Mouse (Mus musculus) neutrophil, adult 5-6 weeks (primary cell): ENCODE measurements around the gene Picalm. TPM values are rescaled to one million over a fixed set of nuclear protein-coding genes. Genes with fewer than 3 reads are reported as not detected.
"Not testable (repeated sequence)": the region's sequence is repeated elsewhere in the genome, so short reads cannot be mapped to it uniquely, and the experiment has no call there.

Experiments
- ATAC-seq: fragments of 151-379, 151-347 bp; 2 replicates; pipeline ENCODE4 v1.8.0; 2017; ENCODE audit warnings: mild to moderate bottlenecking, moderate TSS enrichment; ENCODE audit not compliant: insufficient number of reproducible peaks, poor library complexity, low FRiP score, severe bottlenecking; ENCODE audit errors: extremely low read depth
- total RNA-seq: library from RNA; stranded (forward); fragments of 200-1000 nt; gene quantifications from 2 replicates; pipeline ENCODE4 v1.2.3, GENCODE M21; 2017

The Picalm gene
- total RNA-seq, 1 experiment from 2014 or later = 1,093 TPM

- ATAC-seq = no peak
Observed at GRCm38 (mm10) chr7:90130501-90131375, 725 bp downstream of the Picalm start.

GRCm38 (mm10) chr7:90131376-90131651 lies 1.3 kb downstream of the Picalm start:
- no peak for ATAC-seq

- no peak for ATAC-seq
Observed at GRCm38 (mm10) chr7:90131831-90132241, 1.8 kb downstream of the Picalm start.

- ATAC-seq = no peak
Observed at GRCm38 (mm10) chr7:90132322-90132721, 2.3 kb downstream of the Picalm start.

GRCm38 (mm10) chr7:90136736-90137135 lies 6.7 kb downstream of the Picalm start:
- ATAC-seq = peak; percentile 67

- ATAC-seq = 0 out of 2 replicates have a peak, but pooled peaks have one; percentile 11
Observed at GRCm38 (mm10) chr7:90138359-90138758, 8.3 kb downstream of the Picalm start.

GRCm38 (mm10) chr7:90140290-90140689 lies 10.3 kb downstream of the Picalm start:
- no peak for ATAC-seq

- no peak for ATAC-seq
Observed at GRCm38 (mm10) chr7:90144275-90144674, 14.3 kb downstream of the Picalm start.

- ATAC-seq = no peak
Observed at GRCm38 (mm10) chr7:90144971-90145370, 15.0 kb downstream of the Picalm start.

- no peak for ATAC-seq
Observed at GRCm38 (mm10) chr7:90145376-90145775, 15.4 kb downstream of the Picalm start.

- no peak for ATAC-seq
Observed at GRCm38 (mm10) chr7:90145897-90146296, 15.9 kb downstream of the Picalm start.

GRCm38 (mm10) chr7:90146321-90146720 lies 16.3 kb downstream of the Picalm start:
- peak; percentile 19; the same call in 1 of the 2 replicates for ATAC-seq

- no peak for ATAC-seq
Observed at GRCm38 (mm10) chr7:90148023-90148422, 18.0 kb downstream of the Picalm start.

- no peak for ATAC-seq
Observed at GRCm38 (mm10) chr7:90148516-90148915, 18.5 kb downstream of the Picalm start.

GRCm38 (mm10) chr7:90150311-90150710 lies 20.3 kb downstream of the Picalm start:
- peak; percentile 90 for ATAC-seq

GRCm38 (mm10) chr7:90158034-90158433 lies 28.0 kb downstream of the Picalm start:
- ATAC-seq = no peak

- no peak for ATAC-seq
Observed at GRCm38 (mm10) chr7:90160598-90160997, 30.6 kb downstream of the Picalm start.

GRCm38 (mm10) chr7:90164276-90164675 lies 34.3 kb downstream of the Picalm start:
- ATAC-seq = no peak

- ATAC-seq = no peak
Observed at GRCm38 (mm10) chr7:90165970-90166369, 36.0 kb downstream of the Picalm start.

- ATAC-seq = not testable (repeated sequence)
Observed at GRCm38 (mm10) chr7:90167777-90168176, 37.8 kb downstream of the Picalm start.

GRCm38 (mm10) chr7:90173778-90174177 lies 43.8 kb downstream of the Picalm start:
- ATAC-seq = no peak
